Mouse (Mus musculus) liver, embryonic 12.5 days (tissue): Measurements from ENCODE around the gene Dpf3. TPM values are rescaled to one million over a fixed set of nuclear protein-coding genes. Genes with fewer than 3 reads are reported as not detected.

Experiments used
- ATAC-seq: fragments of 200-750 bp; cut with Nextera tagmentation; 2 replicates; pipeline ENCODE4 v1.8.0; 2017; ENCODE audit warnings: moderate number of reproducible peaks, mild to moderate bottlenecking, moderate library complexity
- H3K27ac ChIP-seq: fragments of 300-500 bp; sonication (generic); 2 replicates; pipeline ENCODE4 v1.5.1; 2016; ENCODE audit warnings: mild to moderate bottlenecking
- H3K27me3 ChIP-seq: fragments of 300-500 bp; sonication (generic); replicated peaks from 2 replicates; pipeline ENCODE4 v1.6.1; 2016; ENCODE audit warnings: mild to moderate bottlenecking, moderate library complexity
- H3K36me3 ChIP-seq: fragments of 300-500 bp; sonication (generic); 2 replicates; pipeline ENCODE4 v1.6.1; 2016; ENCODE audit warnings: mild to moderate bottlenecking, moderate library complexity
- H3K4me1 ChIP-seq: fragments of 300-500 bp; sonication (generic); 2 replicates; pipeline ENCODE4 v1.6.1; 2016
- H3K4me2 ChIP-seq: fragments of 300-500 bp; sonication (generic); 2 replicates; pipeline ENCODE4 v1.6.1; 2016; ENCODE audit warnings: mild to moderate bottlenecking, moderate library complexity
- H3K4me3 ChIP-seq: fragments of 300-500 bp; sonication (generic); 2 replicates; pipeline ENCODE4 v1.5.1; 2016; ENCODE audit warnings: mild to moderate bottlenecking, moderate library complexity
- H3K9ac ChIP-seq: fragments of 300-500 bp; sonication (generic); 2 replicates; pipeline ENCODE4 v1.6.1; 2016; ENCODE audit warnings: mild to moderate bottlenecking, moderate library complexity
- H3K9me3 ChIP-seq: fragments of 300-500 bp; sonication (generic); replicated peaks from 2 replicates; pipeline ENCODE4 v1.6.1; 2016; ENCODE audit warnings: mild to moderate bottlenecking, moderate library complexity
- WGBS: fragments of 180-500 bp; shearing (Covaris S2); methylation state at CpG from one replicate; pipeline ENCODE4 v1.1.7; 2016; ENCODE audit not compliant: insufficient replicate concordance; 5-methylcytosine and 5-hydroxymethylcytosine counted together
- polyA plus RNA-seq: library from polyadenylated mRNA; unstranded; fragments of >200 nt; fragmentation: Nextera tagmentation; extraction: Ambion mirVana; gene quantifications from 2 replicates; pipeline ENCODE4 v1.2.1, GENCODE M21; 2016

The Dpf3 gene
- polyA plus RNA-seq, 1 experiment from 2014 or later = 8.2 TPM

- ATAC-seq = no peak
- H3K36me3 ChIP-seq = no peaks in the 10 kb centered on the region
- H3K4me3 ChIP-seq = no peak overlapping the region
- no peak overlapping the region for H3K27ac ChIP-seq
- H3K4me2 ChIP-seq = no peak overlapping the region
- no peaks in the 10 kb centered on the region for H3K9me3 ChIP-seq
- WGBS = 58% methylated on average over 1 of the region's 1 CpGs
- no peaks in the 10 kb centered on the region for H3K4me1 ChIP-seq
- no peak overlapping the region for H3K9ac ChIP-seq
- H3K27me3 ChIP-seq = peaks cover 36% of the 10 kb centered on the region
Measured at GRCm38 (mm10) chr12:83179860-83180259, 307.7 kb downstream of the Dpf3 start.

- Histone ChIP-seq H3K4me1 (no peaks in the 10 kb centered on the region), H3K27ac (no peak overlapping the region), H3K27me3 (peaks cover 36% of the 10 kb centered on the region), H3K4me3 (no peak overlapping the region), H3K36me3 (no peaks in the 10 kb centered on the region), H3K9me3 (no peaks in the 10 kb centered on the region), H3K4me2 (no peak overlapping the region), H3K9ac (no peak overlapping the region)
- no peak for ATAC-seq
- 70% methylated on average over 2 of the region's 2 CpGs for WGBS
Measured at GRCm38 (mm10) chr12:83178770-83179169, 308.7 kb downstream of the Dpf3 start.

- no peak overlapping the region for H3K9ac ChIP-seq
- no peaks in the 10 kb centered on the region for H3K9me3 ChIP-seq
- no peak overlapping the region for H3K4me3 ChIP-seq
- 43% methylated on average over 12 of the region's 12 CpGs for WGBS
- no peak for ATAC-seq
- peaks cover 30% of the 10 kb centered on the region for H3K27me3 ChIP-seq
- H3K4me2 ChIP-seq = no peak overlapping the region
- no peak overlapping the region for H3K27ac ChIP-seq
- peaks cover 14% of the 10 kb centered on the region for H3K4me1 ChIP-seq
- H3K36me3 ChIP-seq = no peaks in the 10 kb centered on the region
Measured at GRCm38 (mm10) chr12:83169495-83170209, 317.9 kb downstream of the Dpf3 start.

- Histone ChIP-seq H3K4me1 (peaks cover 14% of the 10 kb centered on the region), H3K9me3 (no peaks in the 10 kb centered on the region), H3K4me3 (no peak overlapping the region), H3K9ac (no peak overlapping the region), H3K4me2 (no peak overlapping the region), H3K27me3 (peaks cover 31% of the 10 kb centered on the region), H3K27ac (no peak overlapping the region), H3K36me3 (no peaks in the 10 kb centered on the region)
- no peak for ATAC-seq
- 59% methylated on average over 6 of the region's 6 CpGs for WGBS
Measured at GRCm38 (mm10) chr12:83168310-83168709, 319.2 kb downstream of the Dpf3 start.

- Histone ChIP-seq H3K27me3 (peaks cover 21% of the 10 kb centered on the region; the same call in 1 of the 2 replicates), H3K4me2 (no peak overlapping the region), H3K27ac (no peak overlapping the region; the same call in 1 of the 2 replicates), H3K9ac (no peak overlapping the region), H3K4me1 (peaks cover 21% of the 10 kb centered on the region), H3K4me3 (no peak overlapping the region), H3K9me3 (no peaks in the 10 kb centered on the region), H3K36me3 (no peaks in the 10 kb centered on the region)
- no peak for ATAC-seq
- 37% methylated on average over 1 of the region's 1 CpGs for WGBS
Measured at GRCm38 (mm10) chr12:83165058-83165457, 322.5 kb downstream of the Dpf3 start.

Other genes with a start within 250 kb of the Dpf3 start
- 16.9 and 18.7 TPM in 2 replicates for gene Dcaf4, start 32.8 kb upstream of the Dpf3 start, polyA plus RNA-seq
- 8.2 and 9.1 TPM in 2 replicates for gene Zfyve1, start 109.5 kb upstream of the Dpf3 start, polyA plus RNA-seq
- gene Rbm25, start 143.5 kb upstream of the Dpf3 start, polyA plus RNA-seq = 163 and 166 TPM in 2 replicates
- gene Psen1, start 200.4 kb upstream of the Dpf3 start, polyA plus RNA-seq = 32.2 and 33.0 TPM in 2 replicates